Mouse (Mus musculus) midbrain, postnatal 0 days (tissue): ENCODE measurements around the gene Batf. TPM values are rescaled to one million over a fixed set of nuclear protein-coding genes. Genes with fewer than 3 reads are reported as not detected.

Experiments used
- ATAC-seq: fragments of 200-750 bp; cut with Nextera tagmentation; 2 replicates; pipeline ENCODE4 v1.8.0; 2017; ENCODE audit warnings: moderate number of reproducible peaks, mild to moderate bottlenecking, moderate TSS enrichment, moderate library complexity; ENCODE audit not compliant: low FRiP score
- DNase-seq: peaks from one replicate; pipeline ENCODE4 v3.0.0-alpha.2; 2015; ENCODE audit warnings: low spot score
- H3K27ac ChIP-seq: fragments of 300-500 bp; sonication (generic); 2 replicates; pipeline ENCODE4 v1.5.1; 2014; ENCODE audit warnings: low read depth, mild to moderate bottlenecking, low read length, mixed read lengths
- H3K27me3 ChIP-seq: fragments of 300-500 bp; sonication (generic); 2 replicates; pipeline ENCODE4 v1.6.1; 2014; ENCODE audit warnings: low read length, control low read depth, mixed read lengths; ENCODE audit not compliant: insufficient read depth
- H3K36me3 ChIP-seq: fragments of 300-500 bp; sonication (generic); 2 replicates; pipeline ENCODE4 v1.6.1; 2014; ENCODE audit warnings: low read length, control low read depth, mixed read lengths; ENCODE audit not compliant: insufficient read depth
- H3K4me1 ChIP-seq: fragments of 300-500 bp; sonication (generic); 2 replicates; pipeline ENCODE4 v1.6.1; 2014; ENCODE audit warnings: mild to moderate bottlenecking, control low read depth, antibody characterized with exemption, low read length, mixed read lengths; ENCODE audit not compliant: insufficient read depth
- H3K4me2 ChIP-seq: fragments of 300-500 bp; sonication (generic); 2 replicates; pipeline ENCODE4 v1.6.1; 2014; ENCODE audit warnings: low read depth, mild to moderate bottlenecking, low read length, mixed read lengths; ENCODE audit not compliant: poor library complexity, severe bottlenecking
- H3K4me3 ChIP-seq: fragments of 300-500 bp; sonication (generic); 2 replicates; pipeline ENCODE4 v1.5.1; 2014; ENCODE audit warnings: low read depth, mild to moderate bottlenecking, low read length, moderate library complexity
- H3K9ac ChIP-seq: fragments of 300-500 bp; sonication (generic); replicated peaks from 2 replicates; pipeline ENCODE4 v1.6.1; 2014; ENCODE audit warnings: mild to moderate bottlenecking, low read length, moderate library complexity, mixed read lengths; ENCODE audit not compliant: poor library complexity, severe bottlenecking
- H3K9me3 ChIP-seq: fragments of 300-500 bp; sonication (generic); 2 replicates; pipeline ENCODE4 v1.6.1; 2016; ENCODE audit warnings: low read length, control low read depth
- CTCF ChIP-seq: IDR thresholded peaks from 2 replicates; pipeline ENCODE4 v1.5.1; 2016; ENCODE audit warnings: antibody characterized with exemption, mild to moderate bottlenecking
- WGBS: fragments of 180-500 bp; shearing (Covaris S2); extraction: QIAGEN DNeasy Blood & Tissue Kit; methylation state at CpG from one replicate; pipeline ENCODE4 v1.1.7; 2014; 5-methylcytosine and 5-hydroxymethylcytosine counted together
- polyA plus RNA-seq: library from polyadenylated mRNA; unstranded; fragments of >200 nt; fragmentation: Nextera tagmentation; extraction: Ambion mirVana; gene quantifications from 2 replicates; pipeline ENCODE4 v1.2.1, GENCODE M21; 2015
- total RNA-seq: library from RNA; depleted of rRNA; stranded (reverse); fragments of >200 nt; gene quantifications from 2 replicates; pipeline ENCODE4 v1.2.3, GENCODE M21; 2014; rRNA removed

The Batf gene
- 0.28 and 3.1 TPM in 2 replicates for total RNA-seq
- polyA plus RNA-seq, result 0.83 and 1.3 TPM in 2 replicates

DNA sequence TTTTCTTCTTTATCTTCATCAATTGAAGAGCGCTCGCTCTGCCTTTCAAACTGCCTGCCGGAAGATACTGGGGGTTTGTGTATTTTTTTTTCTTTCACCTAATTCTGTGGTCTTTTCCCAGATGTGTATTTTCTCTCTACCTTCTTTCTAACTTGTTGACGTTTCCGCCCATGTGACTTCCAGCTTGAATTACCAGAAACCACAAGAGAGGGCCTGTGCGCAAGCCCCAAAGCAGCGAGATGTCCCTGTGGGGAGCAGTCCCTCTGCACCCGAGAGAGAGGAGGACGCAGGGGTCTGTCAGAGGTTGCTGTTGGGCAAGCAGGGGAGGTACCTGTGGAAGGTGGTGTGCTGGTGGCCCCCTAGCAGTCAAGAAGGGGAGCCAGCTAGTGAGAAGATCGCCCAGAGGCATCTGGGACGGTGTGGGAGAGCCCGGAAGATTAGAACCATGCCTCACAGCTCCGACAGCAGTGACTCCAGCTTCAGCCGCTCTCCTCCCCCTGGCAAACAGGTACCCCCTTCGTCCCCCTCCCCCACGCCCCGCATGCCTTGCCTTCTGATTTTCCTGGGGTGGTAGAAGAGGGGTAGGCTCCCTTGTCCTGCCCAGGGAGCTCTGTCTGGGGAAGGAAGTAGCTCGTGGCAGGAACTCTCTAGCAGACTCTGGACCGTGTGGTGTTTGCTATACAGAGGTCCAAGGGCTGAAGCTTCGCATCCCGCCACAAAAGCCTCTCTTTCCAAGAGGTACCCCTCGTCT lies at the start of gene Batf:
Gene Batf (plus strand): TSS at position 204 of the 751 bp plus-strand sequence.
- DNase-seq (no peak), ATAC-seq (no peak)
- H3K4me1 ChIP-seq, result no peaks in the 10 kb centered on the region
- peak within 1 kb of the TSS; percentile 10; the same call in 1 of the 2 replicates for H3K4me2 ChIP-seq
- H3K27ac ChIP-seq, result no peak within 1 kb of the TSS
- H3K4me3 ChIP-seq, result no peak within 1 kb of the TSS
- H3K36me3 ChIP-seq, result no peaks in the 10 kb centered on the region
- H3K9ac ChIP-seq, result no peak within 1 kb of the TSS
- no peaks in the 10 kb centered on the region for H3K9me3 ChIP-seq
- no peak for TF ChIP-seq CTCF
- 44% methylated on average over 22 of the region's 22 CpGs for WGBS
- no peaks in the 10 kb centered on the region for H3K27me3 ChIP-seq

DNA sequence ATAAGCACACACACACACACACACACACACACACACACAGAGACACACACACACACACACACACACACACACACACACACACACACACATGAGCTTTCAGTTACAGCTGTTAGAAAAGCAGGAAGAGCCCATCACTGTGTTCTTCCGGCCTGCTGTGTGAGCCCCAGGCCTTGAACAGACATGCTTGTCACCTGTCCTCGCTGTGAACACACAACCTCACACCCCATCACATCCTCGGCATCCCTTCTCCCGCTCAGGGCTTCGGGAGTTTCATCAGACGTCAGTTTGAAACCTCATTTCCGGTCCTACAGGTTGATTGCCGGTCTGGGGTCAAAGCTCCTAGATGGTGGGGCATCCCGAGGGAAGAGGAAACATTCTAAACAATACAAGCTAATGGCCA lies 48.5 kb upstream of the Batf start:
- no peaks in the 10 kb centered on the region for H3K4me1 ChIP-seq
- H3K27me3 ChIP-seq, result no peaks in the 10 kb centered on the region
- no peak overlapping the region for H3K27ac ChIP-seq
- peaks cover 24% of the 10 kb centered on the region for H3K36me3 ChIP-seq
- H3K9ac ChIP-seq, result no peak overlapping the region
- DNase-seq (no peak), ATAC-seq (no peak)
- no peaks in the 10 kb centered on the region for H3K9me3 ChIP-seq
- WGBS, result 87% methylated on average over 9 of the region's 9 CpGs
- H3K4me2 ChIP-seq, result no peak overlapping the region
- no peak for TF ChIP-seq CTCF
- no peak overlapping the region for H3K4me3 ChIP-seq

DNA sequence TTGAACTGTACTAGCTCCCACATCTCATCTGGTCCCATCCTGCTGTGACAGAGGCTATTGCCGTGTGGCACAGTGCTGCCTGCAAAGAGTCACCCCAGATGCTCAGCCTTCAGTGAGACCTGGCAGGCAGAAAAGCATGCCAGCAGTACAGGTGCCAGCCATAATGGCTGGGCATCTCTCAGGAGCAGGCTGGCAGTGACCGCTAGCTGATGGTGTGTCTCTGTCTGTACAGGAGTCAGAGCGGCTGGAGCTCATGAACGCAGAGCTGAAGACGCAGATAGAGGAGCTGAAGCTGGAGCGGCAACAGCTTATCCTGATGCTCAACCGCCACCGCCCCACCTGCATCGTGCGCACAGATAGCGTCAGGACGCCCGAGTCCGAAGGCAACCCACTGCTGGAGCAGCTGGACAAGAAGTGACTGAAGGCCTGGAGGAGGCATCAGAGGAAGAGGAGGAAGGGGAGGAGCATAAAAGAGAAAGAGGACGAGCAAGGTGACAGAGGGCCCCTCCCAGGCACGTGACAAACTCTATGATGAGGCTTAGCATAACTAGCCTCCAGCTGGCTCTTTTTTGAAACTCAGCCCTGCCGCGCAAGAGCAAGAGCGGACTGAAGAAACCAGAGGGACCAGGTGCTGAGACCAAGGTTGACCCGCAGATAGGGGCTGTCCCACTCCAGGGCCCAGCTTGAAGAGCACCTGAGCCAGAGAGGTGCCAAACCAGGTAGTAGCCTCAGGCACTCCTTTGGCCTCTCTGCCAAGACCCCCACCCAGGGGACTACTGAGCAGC lies 47.7 kb upstream of the Batf start:
- TF ChIP-seq CTCF, result no peak
- H3K4me2 ChIP-seq, result no peak overlapping the region
- H3K27ac ChIP-seq, result no peak overlapping the region
- peaks cover 18% of the 10 kb centered on the region for H3K36me3 ChIP-seq
- no peaks in the 10 kb centered on the region for H3K27me3 ChIP-seq
- 75% methylated on average over 20 of the region's 20 CpGs for WGBS
- H3K9ac ChIP-seq, result no peak overlapping the region
- DNase-seq (no peak), ATAC-seq (no peak)
- H3K4me1 ChIP-seq, result no peaks in the 10 kb centered on the region
- no peaks in the 10 kb centered on the region for H3K9me3 ChIP-seq
- H3K4me3 ChIP-seq, result no peak overlapping the region

DNA sequence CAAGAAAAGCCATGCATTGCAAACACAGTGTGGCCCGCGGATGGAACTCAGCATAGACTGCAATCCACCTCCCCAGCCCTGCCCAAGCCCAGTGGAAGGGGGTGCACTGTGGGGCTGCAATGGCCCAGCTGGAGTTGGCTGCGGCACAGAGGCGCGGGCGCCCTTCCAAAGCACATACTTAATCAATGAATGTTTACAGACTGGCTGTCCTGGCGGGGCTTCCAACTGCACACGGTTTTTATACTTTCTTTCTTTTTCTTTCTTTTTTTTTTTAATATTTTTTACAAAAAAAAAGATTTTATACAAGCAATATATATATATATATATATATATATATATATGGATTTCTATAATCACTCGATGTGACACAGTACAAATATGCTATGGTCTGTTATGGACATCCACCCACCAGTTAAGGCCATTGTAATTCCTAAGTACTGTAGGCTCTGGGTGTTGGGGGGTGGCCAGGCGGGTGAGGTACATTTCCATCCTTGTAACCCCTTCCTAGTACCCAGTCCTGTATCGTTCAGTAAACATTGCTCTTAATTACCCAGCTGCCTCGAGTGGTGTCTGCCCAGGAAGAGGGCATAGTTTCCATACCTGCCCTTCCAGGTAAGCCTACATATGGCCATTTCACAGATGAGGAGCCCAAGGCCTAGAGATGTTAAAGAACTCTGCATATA lies 47.0 kb upstream of the Batf start:
- Histone ChIP-seq H3K27ac (no peak overlapping the region), H3K4me1 (no peaks in the 10 kb centered on the region), H3K4me3 (no peak overlapping the region), H3K27me3 (no peaks in the 10 kb centered on the region), H3K36me3 (peaks cover 11% of the 10 kb centered on the region), H3K4me2 (no peak overlapping the region), H3K9me3 (no peaks in the 10 kb centered on the region), H3K9ac (no peak overlapping the region)
- DNase-seq (peak; percentile 60), ATAC-seq (no peak)
- TF ChIP-seq CTCF, result no peak
- WGBS, result 70% methylated on average over 12 of the region's 12 CpGs

DNA sequence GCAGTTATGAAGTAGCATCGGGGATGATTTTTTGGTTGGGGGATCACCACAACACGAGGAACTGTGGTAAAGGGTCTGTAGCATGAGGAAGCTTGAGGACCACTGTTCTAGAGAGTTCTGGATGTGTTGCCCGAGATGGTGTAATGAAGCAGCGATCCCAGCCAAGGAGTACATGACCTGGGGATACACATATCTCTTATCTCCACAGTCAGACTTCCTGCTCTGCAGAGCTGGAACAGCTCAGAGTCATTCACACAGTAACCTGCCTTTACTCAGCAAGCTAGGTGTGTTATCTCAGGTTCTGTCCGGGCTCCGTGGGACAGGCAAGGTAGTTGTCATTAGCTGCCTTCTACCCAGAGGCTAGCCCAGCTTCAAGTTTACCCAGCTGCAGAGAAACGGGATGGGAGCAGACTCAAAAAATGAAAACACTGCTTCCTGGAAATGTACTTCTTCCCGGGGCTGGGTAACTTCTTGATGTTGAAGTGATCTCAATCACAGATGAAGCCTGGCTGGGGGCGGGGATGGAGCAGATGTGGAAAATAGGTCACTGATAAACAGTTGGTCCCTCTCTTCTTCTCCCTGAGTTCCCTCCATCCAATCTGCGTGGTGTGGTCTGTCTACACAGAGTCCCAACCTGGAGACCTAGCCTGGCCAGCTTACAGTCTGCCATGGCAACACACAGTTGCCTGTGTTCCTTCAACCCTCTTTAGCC lies 45.5 kb upstream of the Batf start:
- H3K27ac ChIP-seq, result no peak overlapping the region
- TF ChIP-seq CTCF, result no peak
- peaks cover 11% of the 10 kb centered on the region for H3K36me3 ChIP-seq
- no peaks in the 10 kb centered on the region for H3K27me3 ChIP-seq
- ATAC-seq, result no peak
- no peak overlapping the region for H3K4me3 ChIP-seq
- no peaks in the 10 kb centered on the region for H3K9me3 ChIP-seq
- H3K9ac ChIP-seq, result no peak overlapping the region
- no peak for DNase-seq
- H3K4me2 ChIP-seq, result no peak overlapping the region
- WGBS, result 78% methylated on average over 10 of the region's 10 CpGs
- H3K4me1 ChIP-seq, result no peaks in the 10 kb centered on the region
